Mouse (Mus musculus): Measurements from ENCODE around the gene Ric8b.

Ric8b gene

GRCm38 (mm10) chr10:84960380-84960930 lies 43.0 kb downstream of the Ric8b start:
- in situ Hi-C loops (cut with MboI, MseI): no loop called here

DNA sequence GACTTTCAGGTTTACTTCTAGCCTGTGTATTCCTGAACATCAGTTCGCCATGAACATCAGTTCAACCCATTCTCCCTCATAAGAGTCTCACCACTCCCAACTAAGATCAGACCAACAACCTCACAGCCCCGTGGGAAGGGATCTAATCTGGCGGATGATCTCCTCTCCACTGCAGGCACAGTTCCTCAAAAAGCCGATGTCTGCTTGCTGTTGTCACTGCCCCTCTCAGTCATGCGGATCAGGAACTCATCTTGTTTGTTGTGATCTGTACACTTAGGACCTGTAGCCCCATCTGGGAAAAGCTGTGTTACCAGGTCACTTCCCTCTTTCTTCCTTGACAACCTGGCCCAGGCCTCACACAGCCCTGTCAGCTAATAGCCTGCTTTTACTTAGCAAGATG lies 45.7 kb downstream of the Ric8b start:
- in situ Hi-C loops (cut with MboI, MseI): no loop called here

GRCm38 (mm10) chr10:84963726-84964125 lies 46.3 kb downstream of the Ric8b start:
- in situ Hi-C loops (cut with MboI, MseI): no loop called here

GRCm38 (mm10) chr10:84966542-84966941 lies 49.1 kb downstream of the Ric8b start:
- in situ Hi-C loops (cut with MboI, MseI): no loop called here

GRCm38 (mm10) chr10:84967645-84968044 lies 50.2 kb downstream of the Ric8b start:
- in situ Hi-C loops (cut with MboI, MseI): no loop called here

DNA sequence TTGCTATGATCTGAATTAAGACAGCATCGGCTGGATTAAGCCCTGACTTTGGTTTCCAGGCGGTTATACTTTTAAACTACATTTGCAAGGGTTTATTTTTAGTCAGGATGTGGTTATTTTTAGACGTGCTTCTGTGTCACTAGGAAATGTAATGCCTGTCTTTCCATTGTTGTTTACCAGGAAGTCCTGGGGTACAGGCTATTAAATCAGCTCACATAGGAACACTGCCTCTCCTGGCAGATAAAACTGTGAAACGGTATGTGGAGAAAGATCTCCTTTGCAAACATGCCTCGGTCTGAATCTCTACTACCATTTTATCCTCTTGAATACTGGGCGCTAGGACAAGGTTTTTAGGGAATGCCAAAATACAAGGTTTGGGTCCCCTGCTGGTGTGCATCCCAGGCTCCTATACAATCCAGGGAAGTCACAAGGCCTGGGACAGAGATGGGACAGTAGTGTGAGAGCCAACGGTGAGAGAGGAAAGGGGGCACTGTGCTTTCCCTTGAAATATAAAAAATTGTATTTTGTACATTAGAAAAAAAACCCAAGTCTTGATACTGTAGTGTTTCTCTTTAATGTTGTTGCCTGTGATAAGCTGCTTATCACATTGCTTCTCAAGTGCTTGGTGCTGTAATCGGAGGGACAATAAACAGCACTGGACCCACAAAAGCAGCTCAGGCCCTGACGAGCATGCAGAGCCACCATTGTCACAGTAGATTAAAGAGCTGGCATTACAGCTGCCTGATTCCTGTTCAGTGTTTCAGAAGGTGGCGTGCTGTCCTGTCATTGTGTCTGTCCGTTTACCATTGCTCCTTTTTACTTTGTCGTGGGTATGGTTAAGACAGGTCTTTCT lies 51.7 kb downstream of the Ric8b start:
- in situ Hi-C loops (cut with MboI, MseI): no loop called here

DNA sequence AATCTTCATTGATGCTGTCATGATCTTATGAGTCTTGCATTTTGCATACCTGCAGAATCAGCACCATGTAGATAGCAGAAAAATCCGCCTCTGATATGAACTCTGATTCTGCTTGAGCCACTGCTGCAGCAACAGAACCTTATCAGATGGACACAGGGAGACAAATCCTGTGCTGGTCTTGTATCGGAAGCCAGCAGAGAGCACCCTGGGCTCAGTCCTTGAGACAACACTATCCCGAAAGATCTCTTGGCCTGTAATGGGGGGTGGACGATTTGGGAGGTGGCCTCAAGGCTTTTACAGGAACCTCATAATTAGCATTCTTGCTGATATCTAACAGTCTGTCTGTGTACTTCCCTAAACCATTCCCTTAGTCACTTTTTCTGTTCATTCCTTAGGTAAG lies 57.8 kb downstream of the Ric8b start:
- in situ Hi-C loops (cut with MboI, MseI): no loop called here

- in situ Hi-C loops (cut with MboI, MseI): no loop called here
These were observed 59.4 kb downstream of the Ric8b start for GRCm38 (mm10) chr10:84976588-84977351.

DNA sequence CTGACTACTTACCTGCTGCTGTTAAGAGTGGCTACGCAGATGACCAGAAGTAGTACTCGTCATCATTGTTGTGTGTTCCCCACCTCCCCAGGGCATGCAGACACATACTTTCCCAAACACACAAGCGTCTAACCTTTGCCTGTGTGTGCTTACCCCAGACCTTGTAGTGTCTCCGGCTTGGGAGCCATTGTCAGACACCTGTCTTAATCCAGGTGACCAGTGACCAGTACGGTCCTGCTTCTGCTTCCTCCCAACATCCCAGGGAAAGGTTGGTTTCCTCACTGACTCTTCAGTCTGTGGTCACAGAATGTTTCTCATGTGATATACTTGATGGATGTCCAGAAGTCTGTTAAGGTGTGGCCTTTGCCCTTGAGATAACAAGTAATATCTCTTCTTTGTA lies 62.9 kb downstream of the Ric8b start:
- in situ Hi-C loops (cut with MboI, MseI): no loop called here

DNA sequence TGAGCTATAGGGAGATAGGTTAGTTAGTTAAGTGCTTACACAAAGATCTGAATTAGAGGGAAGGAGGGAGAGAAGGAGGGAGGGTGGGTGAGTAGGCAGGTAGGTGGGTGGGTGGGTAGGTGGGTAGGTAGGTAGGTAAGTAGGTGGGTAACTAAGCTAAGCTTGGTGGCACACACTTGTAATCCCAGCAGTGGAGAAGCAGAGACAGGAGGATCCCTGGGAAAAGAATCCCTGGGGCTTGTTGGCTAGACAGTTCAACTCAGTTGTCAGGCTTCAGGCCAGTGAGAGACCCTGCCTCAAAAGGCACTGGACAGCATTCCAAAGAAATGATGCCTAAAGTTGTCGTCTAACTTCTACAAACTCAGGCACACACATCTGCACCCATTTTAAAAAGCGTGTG lies 64.0 kb downstream of the Ric8b start:
- in situ Hi-C loops (cut with MboI, MseI): no loop called here

DNA sequence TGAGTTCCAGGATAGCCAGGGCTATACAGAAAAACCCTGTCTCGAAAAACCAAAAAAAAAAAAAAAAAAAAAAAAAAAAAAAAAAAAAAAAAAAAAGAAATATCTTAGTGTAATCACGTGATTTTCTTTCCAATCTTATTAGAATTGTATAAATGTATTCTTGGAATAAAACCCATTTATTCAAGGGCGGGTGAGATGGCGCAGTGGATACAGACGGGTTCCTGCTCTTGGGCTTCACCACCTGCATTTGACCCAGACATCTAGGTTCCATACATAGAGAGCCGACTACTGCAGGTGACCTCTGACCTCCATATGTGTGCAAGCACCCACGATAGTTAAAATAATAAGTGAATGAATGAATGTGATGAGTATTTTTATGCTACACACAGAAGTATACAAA lies 65.3 kb downstream of the Ric8b start:
- in situ Hi-C loops (cut with MboI, MseI): no loop called here

- in situ Hi-C loops (cut with MboI, MseI): no loop called here
These were observed 68.5 kb downstream of the Ric8b start for GRCm38 (mm10) chr10:84985956-84986355.

- in situ Hi-C loops (cut with MboI, MseI): no loop called here
These were observed 70.2 kb downstream of the Ric8b start for GRCm38 (mm10) chr10:84987666-84988065.

DNA sequence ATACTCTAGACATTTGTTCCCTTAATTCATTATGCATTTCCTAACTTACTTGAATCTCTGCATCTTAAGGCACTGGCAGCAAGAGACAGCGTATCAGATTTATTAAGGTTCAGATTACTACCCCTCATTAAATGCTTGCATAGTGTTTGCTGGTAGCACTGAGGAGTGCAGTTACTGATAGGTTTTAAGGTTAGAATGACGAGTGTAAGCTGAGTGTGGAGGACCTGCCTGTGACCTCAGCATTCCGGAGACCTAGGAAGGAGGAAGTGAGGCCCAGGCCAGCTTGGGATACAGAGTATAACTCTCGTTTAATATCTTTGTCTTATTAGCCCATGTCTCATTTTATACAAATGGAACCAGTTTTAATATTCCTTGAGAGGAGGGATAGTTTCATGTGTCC lies 71.2 kb downstream of the Ric8b start:
- in situ Hi-C loops (cut with MboI, MseI): no loop called here

DNA sequence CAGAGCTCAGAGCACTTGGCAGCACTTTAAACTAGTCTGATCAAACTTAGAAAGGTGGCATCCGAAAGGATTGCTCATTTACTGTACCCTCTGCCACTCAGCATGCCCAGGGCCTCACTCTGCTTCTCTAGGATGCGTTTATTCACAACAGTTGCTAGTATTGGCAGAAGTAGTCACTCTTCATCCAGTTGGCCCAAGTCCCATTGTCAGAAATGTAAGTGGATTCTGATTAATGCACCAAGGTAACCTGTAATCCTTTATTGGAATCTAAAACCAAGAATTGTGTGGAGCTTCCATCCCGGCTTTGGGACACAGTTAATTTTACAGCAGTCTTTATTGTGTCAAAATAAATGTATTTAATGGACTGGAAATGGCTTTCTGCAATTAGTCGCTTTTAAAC lies 76.9 kb downstream of the Ric8b start:
- in situ Hi-C loops (cut with MboI, MseI): no loop called here

GRCm38 (mm10) chr10:84994971-84995370 lies 77.6 kb downstream of the Ric8b start:
- in situ Hi-C loops (cut with MboI, MseI): no loop called here

DNA sequence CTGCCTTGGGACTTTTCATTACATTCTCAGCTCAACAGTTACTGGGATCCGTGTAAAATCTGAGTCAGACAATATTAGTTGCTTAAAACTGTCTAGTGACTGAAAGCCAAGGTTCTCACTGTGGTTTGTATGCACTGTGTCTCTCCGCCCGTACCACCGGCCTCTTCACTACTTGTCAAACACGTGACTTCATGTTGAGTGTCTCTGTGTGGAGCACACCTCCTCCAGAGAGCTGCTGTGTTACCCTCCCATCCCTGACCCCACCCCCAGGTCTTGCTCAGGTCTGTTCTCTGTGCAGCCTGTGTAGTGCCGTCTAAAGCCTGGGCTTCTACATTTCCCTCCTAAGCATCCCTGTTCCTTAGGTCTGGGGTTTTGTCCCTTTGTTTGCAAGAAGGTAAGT lies 79.0 kb downstream of the Ric8b start:
- in situ Hi-C loops (cut with MboI, MseI): no loop called here

- in situ Hi-C loops (cut with MboI, MseI): no loop called here
These were observed 80.3 kb downstream of the Ric8b start for GRCm38 (mm10) chr10:84997571-84998224.

DNA sequence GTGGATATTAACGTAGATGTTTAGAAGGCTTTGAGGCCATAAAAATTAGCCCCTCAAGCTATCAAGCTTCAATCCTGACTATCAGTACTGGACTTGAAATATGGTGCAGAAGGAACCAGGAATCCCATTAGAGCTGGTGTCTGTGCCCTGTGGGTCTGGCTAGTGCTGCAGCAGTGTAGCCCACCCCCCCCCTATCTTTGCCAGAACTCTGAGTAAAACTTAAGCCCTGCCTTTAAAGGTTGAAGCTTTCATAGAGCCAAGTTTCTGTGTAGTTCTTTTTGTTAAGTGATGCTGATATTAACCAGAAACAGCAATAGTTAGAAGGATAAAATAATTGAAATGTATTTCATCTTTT lies 80.8 kb downstream of the Ric8b start:
- in situ Hi-C loops (cut with MboI, MseI): no loop called here

DNA sequence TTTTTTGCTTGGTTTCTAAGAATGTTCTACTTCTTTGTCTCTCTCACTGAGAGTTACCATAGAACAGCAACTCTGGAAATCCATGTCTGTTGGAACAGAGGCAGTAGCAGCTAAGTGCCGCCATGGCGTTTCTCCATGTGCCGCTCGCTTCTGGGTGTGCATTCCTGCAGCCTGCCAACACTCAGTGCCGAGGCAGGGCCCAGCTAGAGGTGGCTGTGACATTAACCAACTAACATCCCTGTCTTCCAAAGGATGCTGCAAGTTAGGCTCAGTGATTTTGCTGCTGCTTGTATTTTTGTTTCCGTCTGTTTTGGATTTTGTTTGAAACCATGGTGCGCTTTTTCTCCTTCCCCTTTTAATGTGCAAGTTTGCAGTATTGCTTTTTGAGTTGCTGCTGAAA lies 84.5 kb downstream of the Ric8b start:
- in situ Hi-C loops (cut with MboI, MseI): no loop called here

DNA sequence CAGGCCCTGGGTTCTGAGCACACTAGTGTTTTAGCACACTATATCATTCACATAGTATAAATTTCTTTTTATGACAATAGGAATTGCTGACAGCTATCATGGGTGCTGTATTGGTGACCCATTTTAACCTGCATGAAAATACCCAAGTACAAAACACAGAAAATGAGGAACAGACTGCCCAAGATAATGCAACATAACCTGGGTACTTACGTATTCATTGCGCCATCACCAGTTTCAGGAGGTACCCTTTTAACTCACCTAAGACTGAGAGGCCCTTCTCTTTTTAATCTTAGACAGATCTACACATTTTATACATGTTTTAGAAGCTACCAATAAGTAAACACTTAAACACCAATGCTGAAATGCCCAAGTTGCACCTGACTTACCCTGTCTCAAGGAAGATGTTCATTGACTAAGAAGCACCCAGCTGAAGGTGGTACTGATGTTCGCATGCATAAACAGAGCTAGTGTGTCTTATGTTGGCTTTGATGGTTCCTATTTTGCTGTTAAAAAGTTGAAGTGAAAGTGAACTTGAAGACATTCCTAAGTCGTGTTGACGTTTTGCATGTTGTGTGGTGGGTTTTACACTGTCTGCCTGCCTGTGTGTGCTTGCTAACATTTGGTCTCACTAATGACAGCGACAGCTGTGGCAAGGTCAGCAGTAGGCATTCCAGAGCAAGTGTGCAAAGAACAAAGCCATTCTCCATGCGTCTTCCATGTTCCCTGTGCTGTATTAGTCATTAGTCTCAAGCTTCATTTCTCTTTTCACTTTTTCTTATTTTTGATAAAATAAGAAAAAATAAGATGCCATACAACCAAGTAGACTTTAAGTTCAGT lies 86.0 kb downstream of the Ric8b start:
- in situ Hi-C loops (cut with MboI, MseI): no loop called here
